Comparison of ENCODE assay signal across 8 mouse cellular contexts in genomic region chr2:128179808-128180379, GRCm38 (mm10). TPM values are rescaled to one million over a fixed set of nuclear protein-coding genes. Genes with fewer than 3 reads are reported as not detected.
DNase-seq lines count a peak whose midpoint lies in the region; ATAC-seq and TF ChIP-seq lines count a peak whose summit lies in the region.

No protein-coding gene starts in this region.

- no peaks in the 10 kb centered on the region for H3K27me3 ChIP-seq in hindbrain, embryonic 12.5 days
- no peaks in the 10 kb centered on the region for H3K27me3 ChIP-seq in hindbrain, embryonic 16.5 days (replicated peaks; ENCODE audit: control insufficient read depth, insufficient read depth, low read length)
- H3K27me3 ChIP-seq in embryonic facial prominence, embryonic 11.5 days (ENCODE audit: control insufficient read depth, insufficient read depth, low read length), result no peaks in the 10 kb centered on the region
- H3K27me3 ChIP-seq in liver, embryonic 16.5 days (ENCODE audit: control insufficient read depth, insufficient read depth, low read depth, low read length), result no peaks in the 10 kb centered on the region
- no peaks in the 10 kb centered on the region for H3K27me3 ChIP-seq in stomach, embryonic 16.5 days (ENCODE audit: control insufficient read depth, insufficient read depth, low read length)

- H3K4me2 ChIP-seq in hindbrain, embryonic 12.5 days (replicated peaks), result no peak overlapping the region
- H3K4me2 ChIP-seq in hindbrain, embryonic 16.5 days (ENCODE audit: low read length), result no peak overlapping the region
- no peak overlapping the region for H3K4me2 ChIP-seq in embryonic facial prominence, embryonic 11.5 days (ENCODE audit: low read depth, low read length)
- no peak overlapping the region for H3K4me2 ChIP-seq in liver, embryonic 16.5 days (ENCODE audit: low read depth, low read length)
- H3K4me2 ChIP-seq in stomach, embryonic 16.5 days (ENCODE audit: low read depth, low read length), result peak overlapping the region; percentile 11; the same call in 1 of the 2 replicates

- no peak for ATAC-seq in hindbrain, embryonic 12.5 days (ENCODE audit: low FRiP score)
- no peak for ATAC-seq in hindbrain, embryonic 16.5 days
- no peak for ATAC-seq in embryonic facial prominence, embryonic 11.5 days (replicated peaks; ENCODE audit: insufficient number of reproducible peaks, low FRiP score, low TSS enrichment, low read depth)
- peak; percentile 75 for ATAC-seq in liver, embryonic 16.5 days (ENCODE audit: low read depth)
- peak; percentile 87 for ATAC-seq in stomach, embryonic 16.5 days (ENCODE audit: insufficient read depth, low FRiP score)

- no peaks in the 10 kb centered on the region for H3K9me3 ChIP-seq in hindbrain, embryonic 12.5 days (replicated peaks)
- no peaks in the 10 kb centered on the region for H3K9me3 ChIP-seq in hindbrain, embryonic 16.5 days (ENCODE audit: control insufficient read depth, low read length)
- no peaks in the 10 kb centered on the region for H3K9me3 ChIP-seq in embryonic facial prominence, embryonic 11.5 days (replicated peaks; ENCODE audit: control insufficient read depth, low read length)
- no peaks in the 10 kb centered on the region for H3K9me3 ChIP-seq in liver, embryonic 16.5 days (replicated peaks; ENCODE audit: control insufficient read depth, low read length)
- no peaks in the 10 kb centered on the region for H3K9me3 ChIP-seq in stomach, embryonic 16.5 days (replicated peaks; ENCODE audit: control insufficient read depth, low read length)

- H3K9ac ChIP-seq in hindbrain, embryonic 12.5 days, result no peak overlapping the region
- no peak overlapping the region for H3K9ac ChIP-seq in hindbrain, embryonic 16.5 days (ENCODE audit: low read depth, low read length)
- H3K9ac ChIP-seq in embryonic facial prominence, embryonic 11.5 days (replicated peaks; ENCODE audit: low read length), result no peak overlapping the region
- no peak overlapping the region for H3K9ac ChIP-seq in liver, embryonic 16.5 days (ENCODE audit: low read depth, low read length)
- H3K9ac ChIP-seq in stomach, embryonic 16.5 days (ENCODE audit: low read length), result no peak overlapping the region

- peak; percentile 30 for DNase-seq in embryonic facial prominence, embryonic 11.5 days (ENCODE audit: low spot score)
- peak; percentile 41 for DNase-seq in hindlimb bud, embryonic 11.5 days (ENCODE audit: extremely low spot score, low read depth, low spot score)
- no peak for DNase-seq in left cerebral cortex, adult 2 months (ENCODE audit: extremely low spot score in 1 of 2, low spot score in 2 of 2)
- no peak for DNase-seq in layer of hippocampus, postnatal 25 days (ENCODE audit: extremely low spot score in 1 of 2, low spot score in 1 of 2)

- H3K4me3 ChIP-seq in hindbrain, embryonic 12.5 days, result no peak overlapping the region
- no peak overlapping the region for H3K4me3 ChIP-seq in hindbrain, embryonic 16.5 days (ENCODE audit: low read length)
- H3K4me3 ChIP-seq in embryonic facial prominence, embryonic 11.5 days (ENCODE audit: low read depth, low read length), result no peak overlapping the region
- no peak overlapping the region for H3K4me3 ChIP-seq in liver, embryonic 16.5 days (ENCODE audit: low read depth, low read length)
- H3K4me3 ChIP-seq in stomach, embryonic 16.5 days (replicated peaks; ENCODE audit: low read length), result no peak overlapping the region
- H3K4me3 ChIP-seq in left cerebral cortex, adult 2 months, result no peak overlapping the region

- no peak for TF ChIP-seq CTCF in left cerebral cortex, adult 2 months (IDR thresholded peaks at IDR 0.05)

- H3K4me1 ChIP-seq in hindbrain, embryonic 12.5 days, result peaks cover 26% of the 10 kb centered on the region
- peaks cover 11% of the 10 kb centered on the region for H3K4me1 ChIP-seq in hindbrain, embryonic 16.5 days (ENCODE audit: control insufficient read depth, insufficient read depth, low read depth, low read length)
- 0 out of 2 replicates have a peak, but pooled peaks cover 3% of the 10 kb centered on the region for H3K4me1 ChIP-seq in embryonic facial prominence, embryonic 11.5 days (ENCODE audit: control insufficient read depth, insufficient read depth, low read length)
- peaks cover 23% of the 10 kb centered on the region for H3K4me1 ChIP-seq in liver, embryonic 16.5 days (ENCODE audit: control insufficient read depth, low read depth, low read length)
- peaks cover 28% of the 10 kb centered on the region for H3K4me1 ChIP-seq in stomach, embryonic 16.5 days (ENCODE audit: control insufficient read depth, insufficient read depth, low read length)

- 25% methylated on average over 9 of the region's 9 CpGs for WGBS in hindbrain, embryonic 12.5 days
- 17% methylated on average over 9 of the region's 9 CpGs for WGBS in hindbrain, embryonic 16.5 days
- 27% methylated on average over 9 of the region's 9 CpGs for WGBS in embryonic facial prominence, embryonic 11.5 days
- WGBS in liver, embryonic 16.5 days (ENCODE audit: insufficient replicate concordance), result 10% methylated on average over 9 of the region's 9 CpGs
- 37% methylated on average over 9 of the region's 9 CpGs for WGBS in stomach, embryonic 16.5 days

- no peaks in the 10 kb centered on the region for H3K36me3 ChIP-seq in hindbrain, embryonic 12.5 days
- H3K36me3 ChIP-seq in hindbrain, embryonic 16.5 days (ENCODE audit: control insufficient read depth, insufficient read depth, low read length), result no peaks in the 10 kb centered on the region
- H3K36me3 ChIP-seq in embryonic facial prominence, embryonic 11.5 days (replicated peaks; ENCODE audit: control insufficient read depth, insufficient read depth, low read depth, low read length), result no peaks in the 10 kb centered on the region
- no peaks in the 10 kb centered on the region for H3K36me3 ChIP-seq in liver, embryonic 16.5 days (ENCODE audit: control insufficient read depth, insufficient read depth)
- no peaks in the 10 kb centered on the region for H3K36me3 ChIP-seq in stomach, embryonic 16.5 days (ENCODE audit: control insufficient read depth, insufficient read depth, low read length)

- intact Hi-C loops in left cerebral cortex, adult 2 months (cut with DNase I), result no loop called here

- H3K27ac ChIP-seq in hindbrain, embryonic 12.5 days, result peak overlapping the region; percentile 40; the same call in 1 of the 2 replicates
- no peak overlapping the region for H3K27ac ChIP-seq in hindbrain, embryonic 16.5 days (ENCODE audit: low read depth, low read length)
- H3K27ac ChIP-seq in embryonic facial prominence, embryonic 11.5 days (replicated peaks; ENCODE audit: low read depth, low read length), result no peak overlapping the region
- H3K27ac ChIP-seq in liver, embryonic 16.5 days (ENCODE audit: low read length), result no peak overlapping the region
- H3K27ac ChIP-seq in stomach, embryonic 16.5 days (ENCODE audit: low read length), result peak overlapping the region; percentile 66
- H3K27ac ChIP-seq in left cerebral cortex, adult 2 months, result no peak overlapping the region

RNA-seq across cellular contexts. Expression of gene Bcl2l11, which starts 54.1 kb away (rescaled TPM):
- polyA plus RNA-seq in hindbrain, embryonic 12.5 days (2016; fragmentation: Nextera tagmentation; extraction: Ambion mirVana), result 26.3 and 30.5 TPM in 2 replicates
- 8.6 and 12.2 TPM in 2 replicates for polyA plus RNA-seq in hindbrain, embryonic 16.5 days (2015; fragmentation: Nextera tagmentation; extraction: Ambion mirVana)
- 20.2 and 24.5 TPM in 2 replicates for polyA plus RNA-seq in embryonic facial prominence, embryonic 11.5 days (2014; fragmentation: Nextera tagmentation; extraction: Ambion mirVana)
- polyA plus RNA-seq in liver, embryonic 16.5 days (2015; fragmentation: Nextera tagmentation; extraction: Ambion mirVana), result 5.5 and 6.0 TPM in 2 replicates
- 14.1 and 14.3 TPM in 2 replicates for polyA plus RNA-seq in stomach, embryonic 16.5 days (2015; fragmentation: Nextera tagmentation; extraction: Ambion mirVana)
- 1 to 10 TPM; 8.4 to 9.1 TPM for total RNA-seq in left cerebral cortex, adult 2 months (2021)
- 1 to 10 TPM; 6.2 to 6.7 TPM for total RNA-seq in layer of hippocampus, postnatal 25 days (2021)

Comparison
In these comparisons a context has a peak if more than half of its experiments do, and no peak if none do; other contexts are left out.
1. H3K27ac ChIP-seq: peak in hindbrain, embryonic 12.5 days (single experiment) and stomach, embryonic 16.5 days (single experiment); none in hindbrain, embryonic 16.5 days (single experiment), embryonic facial prominence, embryonic 11.5 days (single experiment), liver, embryonic 16.5 days (single experiment) and left cerebral cortex, adult 2 months (single experiment).
2. ATAC-seq: peak in liver, embryonic 16.5 days (single experiment) and stomach, embryonic 16.5 days (single experiment); none in hindbrain, embryonic 12.5 days (single experiment), hindbrain, embryonic 16.5 days (single experiment) and embryonic facial prominence, embryonic 11.5 days (single experiment).
3. DNase-seq: peak in embryonic facial prominence, embryonic 11.5 days (single experiment) and hindlimb bud, embryonic 11.5 days (single experiment); none in left cerebral cortex, adult 2 months (0 of 2) and layer of hippocampus, postnatal 25 days (0 of 2).